Mouse (Mus musculus): ENCODE measurements around the gene Rnf144a. TPM values are rescaled to one million over a fixed set of nuclear protein-coding genes. Genes with fewer than 3 reads are reported as not detected.

The Rnf144a gene
- polyA plus RNA-seq, 1 experiment: 22.9 TPM

DNA sequence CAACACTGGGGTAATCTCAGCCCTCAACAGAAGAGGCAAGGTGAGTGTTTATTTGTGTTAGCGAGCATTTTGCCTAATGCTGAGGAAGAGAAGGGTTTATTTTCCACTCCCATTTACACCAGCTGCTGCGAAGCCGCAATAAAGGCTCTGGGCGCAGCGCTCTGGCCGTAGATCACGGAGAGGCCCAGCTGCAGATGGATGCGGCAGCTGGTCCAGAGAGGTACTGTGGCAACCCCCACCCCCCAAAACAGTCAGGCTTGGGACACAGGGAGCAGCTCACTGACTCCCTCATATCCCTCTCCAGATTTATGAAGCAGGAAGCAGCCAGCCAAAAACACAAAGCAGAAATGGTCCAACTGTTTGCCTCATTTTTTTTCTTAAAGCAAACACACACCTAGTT, 129.1 kb downstream of the Rnf144a start:
- H3K27ac ChIP-seq (replicated peaks; ENCODE audit: low read depth, low read length): no peak overlapping the region
- no peaks in the 10 kb centered on the region for H3K4me1 ChIP-seq (ENCODE audit: control insufficient read depth, insufficient read depth, insufficient read length, low read length)
- H3K4me3 ChIP-seq (ENCODE audit: insufficient read depth, low read depth, low read length): no peak overlapping the region

DNA sequence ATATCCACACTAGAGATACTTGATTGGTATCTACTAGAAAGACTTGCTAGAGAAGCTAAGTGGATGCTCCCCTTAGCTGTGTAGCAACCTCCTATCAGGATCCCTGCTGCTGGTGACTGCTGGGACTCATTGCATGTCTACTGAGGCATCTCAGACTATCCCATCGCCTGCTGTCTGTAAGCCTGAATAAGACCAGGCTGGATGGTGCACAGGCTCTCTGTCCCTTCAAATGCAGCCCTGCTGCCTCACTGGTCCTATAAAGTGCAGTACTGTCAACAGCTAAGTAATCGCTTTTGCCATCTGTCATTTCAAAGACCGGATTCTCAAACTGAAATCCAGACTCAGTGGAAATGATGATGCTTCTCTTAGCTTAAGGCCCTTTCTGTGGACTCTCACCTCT, 129.6 kb downstream of the Rnf144a start:
- H3K27ac ChIP-seq (replicated peaks; ENCODE audit: low read depth, low read length): no peak overlapping the region
- no peak overlapping the region for H3K4me3 ChIP-seq (ENCODE audit: insufficient read depth, low read depth, low read length)
- H3K4me1 ChIP-seq (ENCODE audit: control insufficient read depth, insufficient read depth, insufficient read length, low read length): no peaks in the 10 kb centered on the region

DNA sequence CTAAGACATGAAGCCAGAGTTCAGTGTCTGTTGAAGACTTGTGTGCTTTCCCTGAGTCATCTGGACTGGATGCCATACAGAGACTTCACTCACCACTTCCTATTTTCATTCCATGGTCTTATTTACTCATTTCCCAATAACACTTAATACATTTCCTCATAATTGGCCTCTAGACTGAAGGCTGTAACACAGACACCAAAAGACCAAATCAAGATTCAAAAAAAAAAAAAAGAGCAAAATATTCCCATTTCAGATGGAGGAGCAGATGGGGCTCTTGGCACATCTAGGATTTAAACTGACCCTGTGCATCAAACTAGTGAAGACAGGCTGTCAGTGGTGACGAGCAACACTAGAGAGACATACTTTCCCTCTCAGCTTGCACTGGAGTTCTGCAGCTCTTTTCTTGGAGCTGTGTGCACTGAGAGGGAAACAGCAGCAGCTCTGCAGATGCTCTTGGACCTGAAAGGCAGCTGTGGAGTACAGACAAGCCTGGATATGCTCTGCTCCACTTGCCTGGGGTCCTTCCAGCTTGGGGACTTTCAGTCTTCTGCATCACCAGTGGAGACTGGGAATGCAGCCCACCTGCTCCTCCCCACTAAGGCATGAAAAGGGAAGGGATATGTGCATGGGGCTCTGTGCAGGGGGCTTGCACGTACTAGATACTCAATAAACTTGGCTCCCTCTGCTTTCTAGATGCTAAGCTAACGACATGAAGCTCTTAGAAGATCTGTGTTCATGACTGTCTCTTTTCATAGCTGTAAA, 134.2 kb downstream of the Rnf144a start:
- H3K27ac ChIP-seq (replicated peaks; ENCODE audit: low read depth, low read length): no peak overlapping the region
- no peaks in the 10 kb centered on the region for H3K4me1 ChIP-seq (ENCODE audit: control insufficient read depth, insufficient read depth, insufficient read length, low read length)
- H3K4me3 ChIP-seq (ENCODE audit: insufficient read depth, low read depth, low read length): no peak overlapping the region

DNA sequence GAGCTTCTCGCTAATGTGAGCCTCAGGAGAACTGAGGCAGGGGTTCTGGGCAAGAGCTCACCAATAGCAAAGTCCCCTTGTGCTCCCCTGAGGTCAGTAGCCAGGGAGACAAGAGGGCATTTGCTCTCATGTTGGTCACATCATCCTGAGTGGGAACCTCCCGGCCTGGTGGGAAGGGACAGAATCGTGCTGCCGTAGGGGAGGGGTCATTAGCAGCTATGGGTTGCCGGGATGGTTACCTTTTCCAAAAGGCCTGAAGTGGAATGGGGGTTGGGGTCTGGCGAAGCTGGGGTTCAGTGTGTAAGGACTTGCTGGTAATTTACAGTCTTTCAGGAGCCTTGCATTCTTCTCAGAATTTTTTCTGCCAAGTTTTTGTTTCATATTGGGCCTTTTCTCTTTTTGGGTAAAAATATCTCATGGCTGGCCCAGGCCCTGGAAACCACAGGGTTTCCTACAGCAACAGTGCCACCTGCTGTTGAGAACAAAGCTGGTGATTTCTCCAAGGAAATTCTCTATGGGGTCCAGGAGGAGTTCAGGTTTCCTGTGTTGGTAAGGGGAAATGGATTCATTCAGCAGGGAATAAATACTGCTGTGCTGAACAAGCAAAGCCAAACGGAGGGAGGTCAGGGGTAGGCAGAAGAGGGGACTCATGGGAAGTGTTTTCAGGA, 137.9 kb downstream of the Rnf144a start:
- Histone ChIP-seq H3K4me1 (ENCODE audit: control insufficient read depth, insufficient read depth, insufficient read length, low read length) (no peaks in the 10 kb centered on the region), H3K4me3 (ENCODE audit: insufficient read depth, low read depth, low read length) (no peak overlapping the region), H3K27ac (replicated peaks; ENCODE audit: low read depth, low read length) (no peak overlapping the region)

DNA sequence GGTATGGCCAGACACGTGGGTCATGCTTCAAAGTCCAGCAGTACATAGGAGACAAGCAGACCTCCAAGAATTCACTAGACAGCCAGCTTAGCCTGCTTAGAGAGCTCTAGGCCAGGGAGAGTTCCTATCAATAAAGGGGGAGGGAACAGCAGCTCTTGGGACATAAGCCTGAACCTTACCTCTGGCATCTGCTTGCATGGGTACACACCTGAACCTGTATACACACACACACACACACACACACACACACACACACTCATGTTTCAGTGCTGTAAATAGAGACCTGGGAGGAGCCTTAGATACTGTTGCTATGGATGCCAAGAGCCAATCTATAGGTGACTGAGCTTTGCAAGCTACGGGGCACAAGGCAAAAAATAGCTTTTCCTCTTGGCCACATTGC, 138.5 kb downstream of the Rnf144a start:
- H3K27ac ChIP-seq (replicated peaks; ENCODE audit: low read depth, low read length): no peak overlapping the region
- no peaks in the 10 kb centered on the region for H3K4me1 ChIP-seq (ENCODE audit: control insufficient read depth, insufficient read depth, insufficient read length, low read length)

More for the DNA sequence above, 138.5 kb downstream of the Rnf144a start:
- no peak overlapping the region for H3K4me3 ChIP-seq (ENCODE audit: insufficient read depth, low read depth, low read length)

Other genes starting within 250 kb of the Rnf144a start
- 2.9 and 8.1 TPM in 2 replicates for gene Rsad2, start 41.2 kb upstream of the Rnf144a start, polyA plus RNA-seq (2012; ENCODE audit: insufficient read depth, insufficient read length, missing spikeins)
- gene Cmpk2, start 54.0 kb upstream of the Rnf144a start, polyA plus RNA-seq (2012; ENCODE audit: insufficient read depth, insufficient read length, missing spikeins): 5.0 and 6.6 TPM in 2 replicates